Mouse (Mus musculus): Measurements from ENCODE around the gene Sertad4.

GRCm38 (mm10) chr1:192864440-192864839 is 8.9 kb upstream of the Sertad4 start:
- TF ChIP-seq CTCF (IDR thresholded peaks at IDR 0.05; ENCODE audit: borderline replicate concordance, insufficient read depth, low read length), result no peak
- no peak for TF ChIP-seq POLR2A (IDR thresholded peaks at IDR 0.05; ENCODE audit: low read depth, low read length)

Measured in embryonic fibroblast, embryonic 13.5 days (primary cell).